Mouse (Mus musculus) splenic B cell, adult 2 months (primary cell): ENCODE results near the gene Gm10277.

Experiments used
- DNase-seq: peaks from one replicate; pipeline ENCODE4 v3.0.0-alpha.2; 2011; ENCODE audit warnings: low read depth, low spot score
- H3K27me3 ChIP-seq: 2 replicates; pipeline ENCODE4 v1.6.1; 2012; ENCODE audit warnings: mild to moderate bottlenecking, low read length, moderate library complexity, mixed read lengths; ENCODE audit not compliant: control insufficient read depth, poor library complexity, insufficient read depth, severe bottlenecking
- H3K36me3 ChIP-seq: 2 replicates; pipeline ENCODE4 v1.6.1; 2012; ENCODE audit warnings: mild to moderate bottlenecking, low read length, moderate library complexity, mixed read lengths; ENCODE audit not compliant: control insufficient read depth, poor library complexity, insufficient read depth, severe bottlenecking

The Gm10277 gene

DNA sequence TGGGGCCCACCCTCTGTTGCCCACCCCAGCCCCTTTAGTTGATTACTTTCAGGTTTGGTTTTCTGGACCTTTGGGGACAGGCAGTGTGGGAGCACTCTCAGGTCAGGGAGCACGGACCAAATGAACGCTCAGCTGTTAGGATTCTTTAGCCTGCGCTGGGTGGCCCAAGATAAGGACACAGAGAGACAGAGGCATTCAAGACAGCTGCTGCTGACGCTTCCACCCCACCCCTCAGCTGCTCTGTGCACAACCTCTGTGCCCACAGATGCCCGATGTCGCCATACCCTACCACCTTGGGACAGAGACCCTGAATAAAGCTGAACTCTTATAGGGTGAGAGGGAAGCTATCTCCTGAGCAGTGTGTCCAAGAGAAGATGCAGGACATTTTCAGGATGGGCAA lies 22.5 kb upstream of the Gm10277 start:
- Histone ChIP-seq H3K36me3 (no peaks in the 10 kb centered on the region; the same call in none of the 2 replicates), H3K27me3 (no peaks in the 10 kb centered on the region)
- DNase-seq, result no peak

DNA sequence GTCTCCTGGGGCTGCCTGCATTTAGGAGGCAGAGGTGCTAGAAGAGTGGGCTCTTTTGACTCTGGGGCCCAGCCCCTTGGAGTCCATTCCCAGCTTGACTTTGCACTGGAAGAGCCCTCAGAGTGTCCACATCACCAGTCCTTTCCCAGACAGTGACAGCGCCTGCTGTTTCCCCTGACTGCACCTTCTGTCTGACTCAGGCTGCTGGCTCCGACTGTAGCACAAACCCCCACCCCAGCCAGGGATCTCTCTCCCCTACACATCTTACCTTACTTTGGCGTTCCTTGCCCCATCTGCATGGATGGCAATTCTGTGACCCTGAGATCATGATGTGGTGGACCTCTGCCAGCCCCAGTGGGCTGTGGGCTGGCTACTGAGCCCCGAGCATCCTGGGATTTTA lies 21.7 kb upstream of the Gm10277 start:
- H3K36me3 ChIP-seq, result no peaks in the 10 kb centered on the region; the same call in none of the 2 replicates
- DNase-seq, result no peak

DNA sequence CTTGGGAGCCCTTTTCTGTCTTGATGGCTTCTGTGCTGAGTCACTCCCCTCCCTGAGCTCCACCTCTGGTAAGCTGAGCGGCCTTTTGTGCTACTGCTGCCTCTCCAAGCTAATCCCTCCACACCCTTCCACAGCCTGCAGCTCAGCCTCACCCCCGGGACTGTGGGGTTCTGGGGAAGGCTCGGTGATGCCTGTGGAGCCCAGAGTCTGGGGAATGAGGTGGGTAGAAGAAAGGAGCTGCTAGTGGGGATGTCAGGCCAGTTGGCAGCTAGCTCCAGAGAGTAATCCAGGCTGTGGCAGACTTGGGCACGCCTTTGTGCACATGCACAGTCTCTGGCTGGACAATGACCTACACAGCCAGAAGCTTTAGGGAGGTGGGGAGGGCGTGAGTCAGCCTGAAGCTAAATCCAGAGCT lies 20.5 kb upstream of the Gm10277 start:
- no peaks in the 10 kb centered on the region for H3K27me3 ChIP-seq
- DNase-seq, result no peak
- no peaks in the 10 kb centered on the region; the same call in none of the 2 replicates for H3K36me3 ChIP-seq

More for the DNA sequence above, 21.7 kb upstream of the Gm10277 start:
- no peaks in the 10 kb centered on the region for H3K27me3 ChIP-seq

DNA sequence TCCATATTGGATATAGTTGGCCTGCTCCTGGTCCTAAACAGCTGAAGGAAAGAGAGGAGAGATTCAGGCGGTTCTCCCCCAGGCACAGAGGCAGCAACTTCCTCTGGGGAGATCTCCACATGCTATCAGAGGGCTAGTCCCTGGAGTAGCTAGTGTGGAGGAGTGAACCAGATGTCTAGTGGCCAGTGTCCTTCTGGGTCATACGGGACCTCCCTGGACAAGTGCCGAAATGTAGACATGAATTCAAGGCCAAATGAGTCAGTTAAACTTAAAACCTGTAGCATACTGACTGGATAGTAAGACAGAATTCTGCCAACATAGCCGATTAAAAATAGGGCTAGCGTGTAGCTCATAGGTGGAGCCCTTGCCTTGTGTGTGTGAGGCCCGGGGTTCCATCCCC lies 19.3 kb upstream of the Gm10277 start:
- Histone ChIP-seq H3K27me3 (no peaks in the 10 kb centered on the region), H3K36me3 (no peaks in the 10 kb centered on the region; the same call in none of the 2 replicates)

DNA sequence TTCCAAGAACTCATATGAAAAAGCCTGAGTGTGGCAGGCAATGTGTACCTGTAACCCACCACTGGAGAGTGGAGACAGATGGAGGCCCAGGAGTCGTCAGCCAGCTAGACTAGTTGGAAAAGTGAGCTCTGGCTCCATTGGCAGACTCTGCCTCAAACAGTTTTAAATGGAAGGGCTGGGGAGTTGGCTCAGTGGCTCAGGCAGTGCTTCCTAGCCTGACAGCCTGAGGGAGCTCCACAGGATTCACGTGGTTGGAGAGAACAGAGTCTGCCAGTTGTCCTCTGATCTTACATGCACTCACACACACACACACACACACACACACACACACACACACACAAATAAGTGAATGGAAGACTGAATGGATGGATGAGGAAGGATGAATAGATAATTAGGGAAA lies 18.7 kb upstream of the Gm10277 start:
- no peak for DNase-seq
- no peaks in the 10 kb centered on the region; the same call in 1 of the 2 replicates for H3K36me3 ChIP-seq
- no peaks in the 10 kb centered on the region for H3K27me3 ChIP-seq

More for the DNA sequence above, 19.3 kb upstream of the Gm10277 start:
- no peak for DNase-seq

DNA sequence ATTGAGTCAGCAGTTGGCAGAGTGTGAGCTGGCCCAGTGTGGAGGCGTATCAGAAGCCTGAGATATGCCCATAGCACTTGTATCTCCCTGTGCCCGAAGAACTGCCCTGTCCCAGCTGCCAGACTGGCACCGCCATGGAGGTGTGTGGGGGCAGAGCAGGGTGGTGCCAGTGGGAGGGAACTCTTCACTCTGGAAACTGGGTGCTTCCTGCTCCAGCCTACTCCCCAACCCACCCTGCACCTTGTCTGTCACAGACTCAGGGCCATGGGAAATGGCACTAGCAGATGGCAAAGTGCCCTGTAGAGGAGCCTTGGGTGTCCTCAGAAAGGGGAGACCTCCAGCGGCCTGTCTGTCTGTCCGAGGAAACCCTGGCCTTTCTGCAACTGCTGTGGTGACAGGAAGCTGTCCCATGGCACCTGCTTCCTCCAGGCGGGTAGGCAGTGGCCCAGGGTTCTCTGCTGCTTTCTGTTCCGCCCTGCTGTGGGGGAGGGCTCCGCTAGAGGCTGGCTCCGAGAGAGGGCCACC lies 14.9 kb upstream of the Gm10277 start:
- Histone ChIP-seq H3K36me3 (no peaks in the 10 kb centered on the region), H3K27me3 (no peaks in the 10 kb centered on the region)
- DNase-seq, result peak; percentile 67

DNA sequence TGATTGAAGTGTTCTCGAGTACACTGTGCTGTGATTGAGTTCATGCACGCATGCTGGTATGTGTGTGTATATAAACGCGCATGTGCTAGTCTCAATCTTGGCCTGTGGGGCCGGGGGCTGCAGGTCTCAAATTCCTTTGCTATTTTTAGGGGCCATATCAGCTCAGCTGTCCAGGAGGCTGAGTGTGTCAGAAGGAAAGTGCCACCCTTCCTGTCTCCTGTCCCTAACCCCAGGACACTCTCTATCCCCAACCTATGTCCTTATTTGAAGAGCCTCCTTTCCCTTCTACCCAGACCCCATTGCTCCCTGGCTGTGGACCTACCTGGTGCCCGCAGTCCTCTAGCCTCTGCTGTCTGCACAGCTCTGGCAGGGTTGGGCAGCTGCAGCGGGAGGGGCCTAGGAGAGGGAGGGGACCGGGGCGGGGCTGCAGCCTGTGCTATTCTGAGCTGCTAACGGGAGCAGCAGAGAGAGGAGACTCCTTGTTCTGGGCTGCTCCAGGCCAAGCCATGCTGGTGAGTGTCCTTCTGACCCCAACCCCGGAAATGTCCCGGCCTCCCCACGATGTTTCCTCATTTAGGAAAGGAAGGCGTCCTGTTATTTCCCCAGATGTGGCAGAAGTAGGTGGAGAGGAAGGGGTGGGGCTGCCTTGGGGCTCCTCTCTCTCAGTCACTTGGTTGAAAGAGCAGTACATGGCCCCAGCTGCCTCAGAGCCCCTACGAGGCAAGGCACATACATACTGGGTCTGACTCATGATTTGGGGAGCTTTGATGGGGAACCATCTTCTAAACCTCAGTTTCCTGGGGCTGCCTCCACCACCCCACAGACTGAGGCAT lies 13.5 kb upstream of the Gm10277 start:
- Histone ChIP-seq H3K36me3 (no peaks in the 10 kb centered on the region), H3K27me3 (no peaks in the 10 kb centered on the region)
- peak; percentile 60 for DNase-seq

DNA sequence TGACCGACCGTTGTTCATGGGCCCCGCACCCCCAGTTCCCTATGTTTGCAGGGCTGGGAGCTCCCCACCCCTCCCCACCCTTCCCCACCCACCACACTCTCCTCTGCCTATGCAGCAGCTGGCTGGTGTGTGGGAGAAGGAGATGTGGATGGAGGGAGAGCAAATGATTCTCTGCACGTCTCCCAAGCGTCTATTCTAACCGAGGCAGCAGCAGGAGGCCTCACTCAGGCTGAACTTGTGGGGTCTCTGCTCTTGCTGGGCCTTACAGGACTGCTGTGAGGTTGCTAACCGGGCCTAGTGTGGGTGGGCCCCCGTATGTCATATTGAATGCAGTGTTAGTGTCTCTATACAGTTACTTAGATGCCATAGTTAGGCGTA lies 12.9 kb upstream of the Gm10277 start:
- H3K36me3 ChIP-seq, result no peaks in the 10 kb centered on the region
- DNase-seq, result no peak
- H3K27me3 ChIP-seq, result no peaks in the 10 kb centered on the region

DNA sequence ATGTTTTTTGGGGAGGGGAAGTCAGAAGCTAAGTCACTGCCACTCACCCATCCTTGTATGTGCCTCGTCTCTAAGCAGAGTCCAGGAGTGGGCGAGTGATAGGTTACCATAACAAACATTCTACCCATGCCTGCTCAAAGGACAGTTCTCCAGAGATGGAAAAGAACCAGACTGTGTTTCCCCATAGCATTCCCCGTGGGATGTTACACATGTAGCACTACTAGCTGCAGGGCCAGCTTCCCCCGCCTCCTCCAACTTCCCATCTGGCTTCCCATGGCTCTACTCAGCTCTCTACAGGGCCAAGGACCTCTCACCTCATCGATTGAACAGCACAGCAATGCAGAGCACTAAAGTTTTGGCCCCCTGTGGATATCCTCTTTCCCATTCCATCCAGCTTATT lies 7.7 kb upstream of the Gm10277 start:
- DNase-seq, result no peak
- Histone ChIP-seq H3K27me3 (no peaks in the 10 kb centered on the region; the same call in 1 of the 2 replicates), H3K36me3 (no peaks in the 10 kb centered on the region)

DNA sequence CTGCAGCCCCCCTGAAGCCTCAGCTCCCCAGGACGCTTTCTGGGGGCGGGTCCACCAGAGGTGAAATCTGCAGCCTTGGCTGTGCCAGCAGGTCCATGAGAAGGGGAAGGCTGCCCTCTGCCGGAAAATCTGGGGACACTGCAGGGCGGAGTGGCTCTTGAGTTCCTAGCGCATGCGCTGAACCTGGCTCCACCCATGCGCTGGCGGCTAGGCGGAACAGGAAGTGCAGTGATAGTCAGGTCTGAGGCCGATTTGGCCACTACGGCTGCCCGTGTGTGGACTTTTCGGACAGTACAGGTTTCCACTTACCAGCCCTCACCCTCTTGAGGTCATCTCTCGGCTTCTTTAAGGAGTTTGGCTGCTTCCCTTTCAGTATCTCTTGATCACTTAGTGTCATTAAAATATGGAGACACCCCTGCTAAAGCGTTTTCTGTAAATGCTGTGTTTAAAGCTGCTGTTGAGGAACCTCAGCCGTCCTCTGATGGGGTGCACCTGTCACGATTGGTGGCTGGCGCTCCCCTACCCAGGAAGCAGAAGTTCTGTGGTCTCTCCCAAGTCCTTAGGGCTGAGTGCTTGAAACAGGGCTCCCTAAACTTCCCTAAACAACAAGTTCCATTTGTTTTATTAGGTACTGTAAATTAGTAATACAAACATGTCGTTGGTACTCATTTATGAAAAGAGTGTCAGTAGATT lies 5.8 kb upstream of the Gm10277 start:
- H3K27me3 ChIP-seq, result no peaks in the 10 kb centered on the region; the same call in 1 of the 2 replicates
- peak; percentile 98 for DNase-seq
- H3K36me3 ChIP-seq, result no peaks in the 10 kb centered on the region

DNA sequence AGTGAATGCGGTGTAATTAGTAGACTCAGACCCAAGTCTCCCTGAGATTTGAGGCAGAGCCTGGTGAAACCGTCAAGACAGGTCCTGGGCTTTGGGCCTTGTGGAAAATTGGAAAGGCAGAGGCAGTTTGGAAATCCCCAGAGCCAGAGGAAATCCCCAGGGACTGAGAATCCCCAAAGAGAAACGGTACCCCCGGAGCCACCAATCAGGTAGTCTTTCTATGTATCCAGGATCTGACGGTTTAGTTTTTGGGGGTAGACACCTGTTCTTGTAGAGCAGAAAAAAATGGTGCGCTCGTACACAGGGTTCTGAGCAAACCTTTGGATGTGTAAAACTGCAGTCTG lies 5.0 kb upstream of the Gm10277 start:
- no peak for DNase-seq
- Histone ChIP-seq H3K36me3 (no peaks in the 10 kb centered on the region), H3K27me3 (no peaks in the 10 kb centered on the region; the same call in 1 of the 2 replicates)

DNA sequence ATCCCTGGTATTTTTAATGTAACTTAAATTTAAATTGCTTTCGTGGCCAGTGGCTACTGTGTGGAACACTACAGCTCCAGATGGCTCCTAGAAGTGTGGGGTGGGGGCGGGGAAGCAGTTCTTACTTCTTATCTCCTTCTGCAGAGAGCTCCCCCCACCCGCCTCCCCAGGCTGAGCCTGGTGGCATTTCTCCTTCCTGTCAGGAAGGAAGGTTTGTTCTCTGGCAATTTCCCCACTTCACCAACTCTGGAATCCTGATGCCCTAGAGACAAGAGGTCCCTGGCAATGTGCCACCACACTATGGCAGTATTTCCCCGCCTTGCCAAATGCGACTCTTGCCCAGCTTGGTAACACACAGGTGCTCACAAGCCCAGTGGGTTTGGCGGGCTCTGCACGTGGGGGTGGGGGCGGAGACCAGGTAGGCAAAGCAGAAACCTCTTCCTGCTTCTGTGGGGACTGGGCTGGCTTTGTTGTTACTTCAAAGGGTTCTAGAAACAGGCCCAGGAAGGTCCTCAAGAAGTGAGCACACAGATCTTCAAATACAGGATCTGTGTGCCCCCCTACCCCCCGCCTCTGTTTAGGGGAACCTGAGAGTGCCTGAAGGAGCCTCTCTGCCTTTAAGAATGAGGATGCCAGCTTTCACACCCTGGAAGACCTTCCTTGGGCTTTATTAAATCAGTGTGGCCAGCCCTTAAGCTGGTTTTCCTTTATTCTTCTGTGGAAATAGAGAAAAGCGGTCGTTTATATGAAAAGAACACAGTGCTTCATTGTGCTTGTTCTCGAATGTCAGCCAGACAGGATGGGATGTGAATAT lies 4.4 kb upstream of the Gm10277 start:
- peak; percentile 53 for DNase-seq
- no peaks in the 10 kb centered on the region for H3K36me3 ChIP-seq

DNA sequence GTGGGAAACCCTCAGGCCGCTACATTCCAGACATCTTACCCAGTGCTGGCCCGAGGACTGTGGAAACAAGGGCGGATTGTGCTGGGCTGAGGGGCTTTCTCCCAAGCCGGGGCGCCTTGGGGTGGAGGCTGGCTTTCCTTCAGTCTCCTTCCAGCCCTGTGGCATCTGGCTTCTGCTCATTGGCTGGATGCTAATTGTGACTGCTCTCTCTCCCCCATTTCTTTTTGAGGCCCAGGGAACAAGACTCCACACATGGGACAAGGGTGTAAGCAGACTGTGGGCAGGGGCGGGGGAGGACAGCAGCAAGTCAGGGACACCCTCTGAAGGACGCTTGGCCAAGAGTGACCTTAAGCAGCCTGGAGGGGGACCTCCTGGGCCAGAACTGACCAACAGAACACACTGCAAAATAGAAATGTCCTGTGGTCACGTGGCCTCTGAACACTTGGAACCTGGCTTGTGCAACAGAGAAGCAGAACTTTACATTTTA lies 3.7 kb upstream of the Gm10277 start:
- no peak for DNase-seq
- H3K27me3 ChIP-seq, result no peaks in the 10 kb centered on the region; the same call in 1 of the 2 replicates
- no peaks in the 10 kb centered on the region for H3K36me3 ChIP-seq

More for the DNA sequence above, 4.4 kb upstream of the Gm10277 start:
- H3K27me3 ChIP-seq, result no peaks in the 10 kb centered on the region; the same call in 1 of the 2 replicates

DNA sequence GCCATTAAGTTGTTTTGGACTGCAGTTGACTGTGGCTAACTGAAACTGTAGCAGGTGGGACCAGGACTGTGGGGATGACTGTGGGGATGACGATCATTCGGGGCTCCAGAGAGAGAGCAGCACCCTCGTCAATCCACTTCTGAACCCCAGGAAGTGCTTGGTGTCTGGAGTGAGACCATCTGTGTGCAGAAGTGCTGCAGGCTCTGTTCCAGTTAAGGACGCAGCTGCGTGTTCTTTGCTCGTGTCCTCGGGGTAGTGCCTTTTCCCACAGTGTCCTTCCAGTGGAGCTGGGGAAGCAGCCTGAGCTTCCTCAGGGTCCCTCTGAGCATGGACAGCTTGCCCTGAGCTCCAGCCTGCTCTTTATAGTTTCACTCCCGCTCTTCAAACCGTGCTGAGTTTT lies 2.7 kb upstream of the Gm10277 start:
- Histone ChIP-seq H3K36me3 (no peaks in the 10 kb centered on the region), H3K27me3 (no peaks in the 10 kb centered on the region; the same call in 1 of the 2 replicates)
- no peak for DNase-seq
